Mouse (Mus musculus) thymus, adult 2 months (tissue): ENCODE results near the gene Snrk.

Experiments
- CTCF ChIP-seq: fragments of 200-500 bp; IDR thresholded peaks from 2 replicates; pipeline ENCODE4 v1.5.1; 2012; ENCODE audit warnings: mild to moderate bottlenecking, control low read depth, low read length, moderate library complexity, borderline replicate concordance; ENCODE audit not compliant: control insufficient read depth, poor library complexity, insufficient read depth; ENCODE audit errors: extremely low read depth
- POLR2A ChIP-seq: fragments of 200-500 bp; IDR thresholded peaks from 2 replicates; pipeline ENCODE4 v1.6.1; 2012; ENCODE audit warnings: mild to moderate bottlenecking, low read length, control low read depth, moderate library complexity; ENCODE audit not compliant: control insufficient read depth, poor library complexity, insufficient read depth; ENCODE audit errors: extremely low read depth

DNA sequence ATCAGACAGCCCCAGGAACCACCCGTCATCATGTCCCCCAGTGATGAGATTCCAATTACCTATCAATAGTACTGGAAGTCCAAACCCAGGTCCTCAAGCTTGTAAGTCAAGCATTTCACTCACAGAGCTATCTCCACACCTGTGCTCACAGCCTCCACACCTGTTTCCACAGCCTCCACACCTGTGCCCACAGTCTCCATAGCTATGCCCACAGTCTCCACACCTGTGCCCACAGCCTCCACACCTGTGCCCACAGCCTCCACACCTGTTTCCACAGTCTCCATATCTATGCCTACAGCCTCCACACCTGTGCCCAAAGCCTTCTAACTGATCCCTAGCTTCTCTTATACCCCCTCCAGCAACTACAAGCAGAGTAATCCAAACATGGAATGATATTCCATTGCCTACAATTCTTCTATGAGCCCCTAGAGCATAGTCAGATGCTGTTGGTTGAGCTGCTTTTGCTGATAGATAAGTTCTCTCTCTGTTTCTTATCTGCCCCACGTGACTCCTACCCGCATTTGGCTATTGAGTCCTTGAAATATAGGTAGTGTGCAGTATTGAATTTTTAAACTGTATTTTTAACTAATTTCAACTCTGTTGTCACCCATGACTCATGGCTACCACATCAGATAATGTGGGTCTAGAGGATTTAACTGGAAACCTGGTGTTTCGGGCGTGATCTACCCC lies 20.1 kb upstream of the Snrk start:
- TF ChIP-seq CTCF: no peak
- TF ChIP-seq POLR2A: no peak
